Mouse (Mus musculus): Measurements from ENCODE around the gene Asprv1.

Asprv1 gene

GRCm38 (mm10) chr6:86665560-86666307, 37.8 kb downstream of the Asprv1 start:
- DNase-seq (ENCODE audit: low read depth in 2 of 2, low spot score in 2 of 2): no peak

- DNase-seq (ENCODE audit: low read depth in 2 of 2, low spot score in 2 of 2): no peak
Observed at GRCm38 (mm10) chr6:86667061-86667460, 39.1 kb downstream of the Asprv1 start.

GRCm38 (mm10) chr6:86668580-86669239, 40.7 kb downstream of the Asprv1 start, which contains the start of gene Mxd1:
Gene Mxd1, minus strand, starts transcription at chr6:86669161.
- peak in 1 of 2 experiments; percentile 13 for DNase-seq (ENCODE audit: low read depth in 2 of 2, low spot score in 2 of 2)

- peak; percentile 97 to 99 for DNase-seq (ENCODE audit: low read depth in 2 of 2, low spot score in 2 of 2)
Observed at GRCm38 (mm10) chr6:86669240-86669727, 41.3 kb downstream of the Asprv1 start.

GRCm38 (mm10) chr6:86670873-86671272, 42.9 kb downstream of the Asprv1 start:
- peak; percentile 55 to 62 for DNase-seq (ENCODE audit: low read depth in 2 of 2, low spot score in 2 of 2)

- DNase-seq (ENCODE audit: low read depth in 2 of 2, low spot score in 2 of 2): no peak
Observed at GRCm38 (mm10) chr6:86678341-86678740, 50.4 kb downstream of the Asprv1 start.

All from CD8-positive naive resting alpha-beta T cell, adult 2 months (primary cell).